Mouse (Mus musculus) layer of hippocampus, adult 8-10 months (tissue): ENCODE data around the gene Lyplal1. TPM values are rescaled to one million over a fixed set of nuclear protein-coding genes. Genes with fewer than 3 reads are reported as not detected.

Experiments used
- DNase-seq, 2 experiments: peaks; one replicate each; pipeline ENCODE4 v3.0.0; 2022; ENCODE audit warnings: low spot score in 2 of 2
- total RNA-seq, 4 experiments: library from RNA; stranded (reverse); gene quantifications; 2 replicates each; pipeline ENCODE4 v1.2.4; 2022

The Lyplal1 gene
- total RNA-seq, 4 experiments from 2014 or later = 8.3 to 12.8 (median 9.3) TPM

DNA sequence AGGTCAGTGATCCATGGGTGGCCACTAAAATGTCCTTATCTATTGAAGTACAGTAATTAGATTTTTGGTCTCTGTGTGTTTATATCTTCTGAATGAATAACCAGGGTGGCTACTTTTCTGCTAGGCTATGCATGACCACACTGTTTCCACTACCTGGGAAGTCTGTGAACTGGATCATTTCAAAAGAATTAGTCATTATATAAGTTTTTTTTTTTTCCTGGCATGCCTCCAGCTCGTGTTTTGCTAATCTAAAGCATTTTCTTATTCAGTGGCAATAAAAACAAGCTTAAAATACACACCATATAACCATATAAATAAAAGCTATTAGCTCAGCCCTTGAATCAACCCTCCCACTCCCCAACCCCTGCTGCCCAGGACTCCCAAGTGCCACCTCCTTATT is 75.3 kb downstream of the Lyplal1 start:
- DNase-seq = no peak
